In genomic region chr8:61833211-61833610, GRCm38 (mm10) we compare ENCODE assay signal across 10 mouse cellular contexts.
"Had no signal": no experiment of that assay in that cellular context is flagged by ENCODE, and none has a peak within 500 bp of the region (broad histone marks: within the 10 kb centered on the region; RNA-seq: fewer than 3 reads in every experiment).

No protein-coding gene starts in this region.

- H3K27me3 ChIP-seq: liver, embryonic 15.5 days; midbrain, embryonic 13.5 days had no signal

- H3K4me3 ChIP-seq: liver, embryonic 15.5 days; midbrain, embryonic 13.5 days had no signal

- H3K9me3 ChIP-seq: liver, embryonic 15.5 days; midbrain, embryonic 13.5 days had no signal

- H3K4me2 ChIP-seq: liver, embryonic 11.5 days; liver, embryonic 15.5 days; midbrain, embryonic 13.5 days had no signal

- H3K9ac ChIP-seq: liver, embryonic 15.5 days; midbrain, embryonic 13.5 days had no signal

- DNase-seq: kidney, postnatal 36 days; layer of hippocampus, adult 9-11 months; lung, adult 2 months; lung, postnatal 36 days; right cerebral cortex, postnatal 14 days; thymus, postnatal 4 days had no signal

- H3K27ac ChIP-seq: liver, embryonic 15.5 days; midbrain, embryonic 13.5 days had no signal

- H3K36me3 ChIP-seq: liver, embryonic 15.5 days; midbrain, embryonic 13.5 days had no signal

- H3K4me1 ChIP-seq: liver, embryonic 15.5 days; midbrain, embryonic 13.5 days had no signal

- ATAC-seq: lung, postnatal 0 days; midbrain, embryonic 13.5 days had no signal
